Mouse (Mus musculus) common myeloid progenitor, adult 5-6 weeks (primary cell): ENCODE measurements around the gene Tsks. TPM values are rescaled to one million over a fixed set of nuclear protein-coding genes. Genes with fewer than 3 reads are reported as not detected.

Experiments
- ATAC-seq: replicated peaks from 2 replicates; pipeline ENCODE4 v1.8.0; 2016; ENCODE audit warnings: low read depth, mild to moderate bottlenecking, moderate TSS enrichment, inconsistent platforms; ENCODE audit not compliant: poor library complexity, severe bottlenecking
- total RNA-seq: library from RNA; stranded (forward); fragments of 200-1000, 187-1606 nt; gene quantifications from 2 replicates; pipeline ENCODE4 v1.2.3, GENCODE M21; 2017

The Tsks gene
- total RNA-seq, 1 experiment from 2014 or later, result not detected

GRCm38 (mm10) chr7:44973415-44974130, 30.6 kb downstream of the Tsks start:
- ATAC-seq, result no peak

- ATAC-seq, result peak; percentile 45; the same call in 1 of the 2 replicates
Observed at GRCm38 (mm10) chr7:44974383-44975116, 31.5 kb downstream of the Tsks start, which contains the start of gene Cpt1c. Gene Cpt1c, minus strand, starts transcription at chr7:44974851.

GRCm38 (mm10) chr7:44975117-44975419, 32.1 kb downstream of the Tsks start:
- ATAC-seq, result no peak

GRCm38 (mm10) chr7:44978300-44978699, 35.3 kb downstream of the Tsks start:
- no peak for ATAC-seq

GRCm38 (mm10) chr7:44981539-44981938, 38.5 kb downstream of the Tsks start:
- no peak for ATAC-seq

- ATAC-seq, result peak; percentile 27; the same call in 1 of the 2 replicates
Observed at GRCm38 (mm10) chr7:44983085-44983484, 40.1 kb downstream of the Tsks start.

- no peak for ATAC-seq
Observed at GRCm38 (mm10) chr7:44983944-44984832, 41.2 kb downstream of the Tsks start.

- ATAC-seq, result no peak
Observed at GRCm38 (mm10) chr7:44984833-44985164, 41.8 kb downstream of the Tsks start.

GRCm38 (mm10) chr7:44985595-44986191, 42.7 kb downstream of the Tsks start:
- ATAC-seq, result peak; percentile 24

GRCm38 (mm10) chr7:44986192-44986878, 43.3 kb downstream of the Tsks start, which contains the start of gene Prmt1:
Gene Prmt1, minus strand, starts transcription at chr7:44986568.
- ATAC-seq, result peak; percentile 85

- peak; percentile 7 for ATAC-seq
Observed at GRCm38 (mm10) chr7:44986879-44987718, 44.1 kb downstream of the Tsks start.

GRCm38 (mm10) chr7:44996672-44997071, 53.7 kb downstream of the Tsks start:
- ATAC-seq, result no peak

GRCm38 (mm10) chr7:44997231-44997939, 54.4 kb downstream of the Tsks start, which contains the start of gene Irf3:
Gene Irf3, plus strand, starts transcription at chr7:44997648.
- ATAC-seq, result peak; percentile 89

GRCm38 (mm10) chr7:44997940-44998428, 55.0 kb downstream of the Tsks start:
- no peak; the same call in 1 of the 2 replicates for ATAC-seq

- ATAC-seq, result peak; percentile 20
Observed at GRCm38 (mm10) chr7:44998501-44998955, 55.5 kb downstream of the Tsks start, which contains the start of gene Bcl2l12. Gene Bcl2l12, minus strand, starts transcription at chr7:44998712.

- ATAC-seq, result no peak
Observed at GRCm38 (mm10) chr7:44999753-45000152, 56.7 kb downstream of the Tsks start.

GRCm38 (mm10) chr7:45000539-45001114, 57.6 kb downstream of the Tsks start:
- no peak for ATAC-seq
